Mouse (Mus musculus) right cerebral cortex, adult 18-20 months (tissue): ENCODE measurements around the gene Sap30l.
"Not testable (repeated sequence)": the region's sequence is repeated elsewhere in the genome, so short reads cannot be mapped to it uniquely, and the experiment has no call there.

ENCODE experiments used
- DNase-seq: peaks from one replicate; pipeline ENCODE4 v3.0.0; 2022; ENCODE audit warnings: mixed read lengths

Gene Sap30l

GRCm38 (mm10) chr11:57800266-57800951 lies 1.0 kb upstream of the Sap30l start:
- DNase-seq: no peak

- DNase-seq: peak; percentile 42
These were observed 501 bp downstream of the Sap30l start for GRCm38 (mm10) chr11:57801766-57802510.

GRCm38 (mm10) chr11:57802511-57802870 lies 1.1 kb downstream of the Sap30l start:
- DNase-seq: no peak

- DNase-seq: no peak
These were observed 3.6 kb downstream of the Sap30l start for GRCm38 (mm10) chr11:57805047-57805446.

GRCm38 (mm10) chr11:57809017-57809731 lies 7.7 kb downstream of the Sap30l start:
- DNase-seq: no peak

- no peak for DNase-seq
These were observed 8.3 kb downstream of the Sap30l start for GRCm38 (mm10) chr11:57809732-57810098.

- no peak for DNase-seq
These were observed 9.6 kb downstream of the Sap30l start for GRCm38 (mm10) chr11:57811006-57811405.

GRCm38 (mm10) chr11:57812212-57812611 lies 10.8 kb downstream of the Sap30l start:
- no peak for DNase-seq

- no peak for DNase-seq
These were observed 12.2 kb downstream of the Sap30l start for GRCm38 (mm10) chr11:57813641-57814040.

- no peak for DNase-seq
These were observed 16.8 kb downstream of the Sap30l start for GRCm38 (mm10) chr11:57818189-57818588.

GRCm38 (mm10) chr11:57819999-57820581 lies 18.7 kb downstream of the Sap30l start:
- DNase-seq: peak; percentile 59

GRCm38 (mm10) chr11:57823159-57823558 lies 21.7 kb downstream of the Sap30l start:
- DNase-seq: not testable (repeated sequence)

GRCm38 (mm10) chr11:57823714-57824113 lies 22.3 kb downstream of the Sap30l start:
- no peak for DNase-seq

GRCm38 (mm10) chr11:57825234-57825633 lies 23.8 kb downstream of the Sap30l start:
- not testable (repeated sequence) for DNase-seq

GRCm38 (mm10) chr11:57827048-57827914 lies 25.8 kb downstream of the Sap30l start:
- DNase-seq: no peak

- DNase-seq: no peak
These were observed 26.6 kb downstream of the Sap30l start for GRCm38 (mm10) chr11:57827915-57828545.

- DNase-seq: no peak
These were observed 27.8 kb downstream of the Sap30l start for GRCm38 (mm10) chr11:57828955-57829870.

- no peak for DNase-seq
These were observed 28.7 kb downstream of the Sap30l start for GRCm38 (mm10) chr11:57829871-57830775.

GRCm38 (mm10) chr11:57831281-57831781 lies 29.9 kb downstream of the Sap30l start:
- DNase-seq: no peak
